Mouse (Mus musculus) urinary bladder, postnatal 4 days (tissue): ENCODE results near the gene Man1a.

Source experiments
- DNase-seq, 2 experiments: peaks; one replicate each; pipeline ENCODE4 v3.0.0; 2021 to 2022; ENCODE audit warnings: low spot score in 2 of 2

Man1a gene

DNA sequence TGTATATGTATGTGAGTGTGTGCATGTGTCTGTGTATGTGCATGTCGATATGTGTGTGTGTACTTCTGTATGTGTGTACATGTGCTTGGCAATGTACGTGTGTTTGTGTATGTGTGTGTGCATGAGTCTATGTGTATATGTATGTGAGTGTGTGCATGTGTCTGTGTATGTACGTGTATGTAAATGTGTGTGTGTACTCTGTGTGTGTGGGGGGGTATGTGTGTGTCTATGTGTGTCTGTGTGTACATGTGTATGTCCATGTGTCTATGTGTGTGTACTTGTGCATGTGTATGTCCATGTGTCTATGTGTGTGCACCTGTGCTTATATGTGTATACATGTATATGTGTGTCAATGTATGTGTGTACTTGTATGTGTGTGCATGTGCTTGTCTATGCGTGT is 15.2 kb downstream of the Man1a start:
- DNase-seq, result no peak

- DNase-seq, result no peak
These were observed 15.8 kb downstream of the Man1a start for GRCm38 (mm10) chr10:54060587-54060986.

DNA sequence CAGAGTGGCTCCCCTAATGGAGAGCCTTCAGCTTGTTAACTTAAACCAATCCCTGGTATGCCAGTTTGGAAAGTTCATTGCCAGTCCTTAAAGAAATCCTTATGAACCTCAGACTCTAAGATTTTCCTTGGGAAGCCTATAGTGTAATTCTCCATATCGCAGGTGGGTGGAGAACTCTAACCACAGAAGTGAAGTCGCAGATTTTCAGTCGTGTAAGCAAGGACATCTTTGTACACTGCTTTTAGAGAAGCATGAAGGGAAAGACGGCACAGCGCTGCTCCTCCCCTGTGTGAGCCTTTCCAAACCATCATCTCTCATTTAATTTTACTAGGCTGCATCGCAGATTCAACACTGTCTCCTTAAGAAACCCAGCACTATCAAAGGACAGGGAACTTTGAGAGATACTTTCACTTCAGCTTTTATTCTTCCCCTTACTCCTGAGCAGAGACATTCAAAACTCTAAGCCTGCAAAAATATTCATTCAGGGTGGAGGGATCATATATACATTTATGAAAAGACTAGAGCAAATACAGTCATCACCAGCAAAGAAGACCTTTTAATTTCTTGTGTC is 16.6 kb downstream of the Man1a start:
- no peak for DNase-seq

- no peak for DNase-seq
These were observed 17.3 kb downstream of the Man1a start for GRCm38 (mm10) chr10:54059092-54059496.

DNA sequence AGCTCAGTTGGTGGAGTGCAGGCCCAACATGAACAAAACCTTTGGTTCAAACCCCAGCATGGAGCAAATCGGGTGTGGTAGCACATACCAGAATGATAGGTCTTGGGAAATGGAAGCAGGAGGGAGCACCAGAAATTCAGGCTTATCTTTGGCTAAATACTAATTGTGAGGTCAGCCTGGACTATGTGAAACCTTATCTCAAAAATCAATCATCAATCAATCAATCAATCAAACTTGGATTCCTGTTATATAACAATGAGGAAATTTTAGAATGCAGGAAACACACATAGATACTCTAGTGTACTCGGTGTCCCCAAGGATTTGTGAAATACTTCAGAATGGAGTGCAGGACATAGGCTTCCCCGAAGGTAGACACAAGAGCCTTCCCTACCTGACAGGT is 17.8 kb downstream of the Man1a start:
- no peak for DNase-seq

DNA sequence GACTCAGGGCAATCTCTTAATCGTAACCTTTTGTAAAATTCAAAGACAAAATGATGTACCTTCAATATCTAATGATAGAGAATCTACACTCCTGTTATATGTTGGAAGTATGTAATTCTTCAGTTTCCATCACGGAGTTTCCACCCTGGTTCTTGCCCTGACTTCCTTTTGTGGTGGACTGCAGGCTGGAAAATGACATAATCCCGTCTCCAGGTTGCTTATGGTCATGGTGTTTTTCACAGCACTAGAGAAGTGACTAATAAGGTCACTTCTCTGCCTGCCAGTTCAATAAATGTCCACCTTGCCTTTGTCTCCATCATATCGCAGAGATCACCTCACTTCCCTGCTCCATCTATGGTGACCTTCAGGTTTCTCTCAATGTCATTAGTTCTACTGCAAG is 22.2 kb downstream of the Man1a start:
- no peak for DNase-seq

DNA sequence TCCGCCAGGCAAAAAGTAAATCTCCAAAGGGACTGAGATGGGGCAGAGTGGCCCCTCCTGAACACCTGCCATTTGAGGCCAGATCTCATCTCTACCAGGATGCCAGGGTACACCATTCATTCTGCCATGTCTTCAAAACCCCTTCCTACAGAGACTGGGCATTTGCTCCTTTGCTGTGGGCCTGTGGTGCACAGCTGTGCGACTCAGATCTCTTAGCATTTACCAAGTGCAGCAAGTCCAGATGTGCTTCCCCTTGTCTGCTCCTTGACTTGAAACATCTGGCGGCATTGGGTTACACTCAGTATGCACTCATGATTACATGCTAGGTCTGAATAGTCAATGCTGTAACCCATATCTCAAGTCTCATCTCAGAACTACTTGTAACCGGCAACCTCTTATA is 28.5 kb downstream of the Man1a start:
- no peak for DNase-seq

- DNase-seq, result no peak
These were observed 33.1 kb downstream of the Man1a start for GRCm38 (mm10) chr10:54043358-54043757.

GRCm38 (mm10) chr10:54042212-54042840 is 34.1 kb downstream of the Man1a start:
- no peak for DNase-seq

GRCm38 (mm10) chr10:54040261-54041165 is 35.9 kb downstream of the Man1a start:
- DNase-seq, result no peak

- no peak for DNase-seq
These were observed 36.7 kb downstream of the Man1a start for GRCm38 (mm10) chr10:54039754-54040153.

GRCm38 (mm10) chr10:54038734-54039133 is 37.7 kb downstream of the Man1a start:
- no peak for DNase-seq

DNA sequence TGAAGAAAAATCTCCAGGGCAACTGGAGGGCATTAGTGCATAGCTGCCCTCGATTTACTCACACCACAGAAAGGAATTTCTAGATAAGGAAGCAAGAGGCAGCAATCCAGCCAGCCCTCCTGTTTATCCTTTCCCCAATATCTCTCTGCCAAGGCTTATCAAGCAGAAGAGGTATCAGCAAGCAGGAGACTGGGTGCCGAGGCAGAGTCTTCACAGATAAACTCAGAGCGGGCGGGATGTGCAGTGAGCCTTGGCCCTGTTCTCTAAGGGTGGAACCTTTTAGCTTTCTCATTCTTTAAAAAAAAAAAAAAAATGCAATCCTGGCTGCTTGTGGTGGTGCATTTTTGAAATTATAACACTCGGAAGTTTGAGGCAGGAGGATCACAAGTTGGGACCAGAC is 38.2 kb downstream of the Man1a start:
- no peak for DNase-seq

GRCm38 (mm10) chr10:54037348-54038010 is 38.9 kb downstream of the Man1a start:
- no peak for DNase-seq

DNA sequence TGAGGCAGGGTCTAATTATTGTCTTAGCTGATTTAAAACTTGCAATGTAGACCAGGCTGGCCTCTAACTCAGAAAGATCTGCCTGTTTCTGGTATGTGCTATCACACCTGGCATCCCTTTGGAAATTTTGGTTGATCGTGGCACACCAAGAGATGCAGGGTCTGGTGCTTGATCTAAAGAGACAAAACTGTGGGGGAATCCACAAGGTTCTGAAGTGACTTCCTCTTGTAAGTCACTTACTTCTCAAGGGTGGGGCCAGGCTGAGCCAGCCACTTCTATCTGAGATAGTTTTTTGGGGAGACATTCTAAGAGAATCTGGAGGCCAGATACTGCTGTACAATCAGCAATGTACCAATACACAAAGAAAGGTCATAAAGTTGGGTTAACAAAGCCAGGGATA is 40.8 kb downstream of the Man1a start:
- no peak for DNase-seq

- no peak for DNase-seq
These were observed 41.6 kb downstream of the Man1a start for GRCm38 (mm10) chr10:54034779-54035178.

GRCm38 (mm10) chr10:54032316-54033092 is 43.9 kb downstream of the Man1a start:
- no peak for DNase-seq

DNA sequence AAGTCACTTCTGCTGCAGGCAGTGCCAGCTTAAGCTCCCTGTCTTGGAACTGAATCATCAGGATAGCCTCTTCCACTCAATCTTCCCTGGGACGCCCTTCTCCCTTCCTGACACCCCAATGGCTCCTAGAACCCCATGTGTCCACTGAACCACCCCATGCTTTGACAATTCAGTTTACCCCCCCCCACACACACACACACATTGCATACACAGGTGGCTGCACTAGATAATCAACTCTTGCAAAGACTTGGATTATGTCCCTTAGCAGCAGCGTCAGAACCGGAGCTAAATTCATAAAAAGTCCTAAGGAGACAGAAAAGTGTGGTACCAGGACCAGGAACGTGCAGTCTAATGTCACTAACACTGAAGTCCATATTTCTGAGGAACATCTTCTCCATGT is 47.5 kb downstream of the Man1a start:
- DNase-seq, result no peak

GRCm38 (mm10) chr10:54026738-54027427 is 49.5 kb downstream of the Man1a start:
- DNase-seq, result no peak

DNA sequence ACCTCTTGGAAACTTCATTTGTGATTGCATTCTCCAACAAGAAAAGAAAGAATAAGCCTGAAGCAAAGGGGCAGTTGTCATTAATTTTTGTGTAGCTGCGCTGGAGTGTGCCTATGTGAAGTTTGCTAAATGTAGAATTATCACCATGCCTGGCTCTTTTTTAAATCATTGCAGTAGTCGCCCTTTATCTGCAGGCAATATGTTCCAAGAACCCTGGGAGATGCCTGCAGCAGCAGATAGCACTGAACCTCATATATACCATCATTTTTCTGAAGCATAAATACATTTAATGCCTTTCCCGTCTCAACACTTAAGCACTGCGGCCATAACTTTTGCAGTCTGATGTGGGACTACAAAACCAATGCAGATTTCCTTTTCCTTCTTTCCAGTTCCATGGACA is 50.3 kb downstream of the Man1a start:
- no peak for DNase-seq

- DNase-seq, result no peak
These were observed 58.4 kb downstream of the Man1a start for GRCm38 (mm10) chr10:54017904-54018454.
